Comparison of ENCODE assay signal across 9 mouse cellular contexts in the genomic region with DNA sequence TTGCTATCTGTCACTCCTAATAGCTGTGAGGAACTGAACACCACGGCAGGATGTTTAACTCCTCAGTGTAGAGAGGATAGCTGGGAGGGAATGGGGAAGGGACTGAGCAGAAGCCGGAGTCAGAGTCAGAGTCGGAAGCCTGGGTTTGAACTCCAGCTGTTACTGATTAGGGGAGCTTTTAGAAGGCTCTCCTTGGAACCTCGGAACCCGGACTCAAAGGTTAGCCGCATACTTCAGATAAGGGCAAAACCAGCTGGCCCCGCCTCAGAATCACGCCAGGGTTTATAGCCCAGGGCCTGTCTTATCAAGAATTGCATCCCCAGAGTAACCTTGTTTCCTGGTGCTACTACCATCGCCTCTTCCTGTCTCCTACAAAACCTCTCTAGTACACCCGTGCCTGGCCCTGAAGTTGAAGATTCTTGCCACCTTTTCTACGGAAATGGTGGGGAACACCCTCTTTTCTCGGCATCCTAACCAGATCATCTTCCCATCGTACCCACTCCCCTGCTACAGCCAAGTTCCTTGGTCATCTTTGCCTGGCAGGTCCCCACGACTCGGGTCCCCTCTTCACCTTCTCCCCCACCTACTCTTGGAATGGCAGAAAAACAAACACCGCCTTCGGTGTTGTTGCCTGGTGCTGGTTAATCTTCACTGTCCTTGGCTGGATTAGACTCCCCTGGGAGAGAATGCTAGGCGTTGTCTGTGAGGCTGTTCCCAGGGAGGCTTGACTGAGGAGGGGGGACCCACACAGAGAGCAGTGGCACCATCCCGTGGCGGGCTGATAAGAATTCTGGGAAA. TPM values are rescaled to one million over a fixed set of nuclear protein-coding genes. Genes with fewer than 3 reads are reported as not detected.
A peak's percentile ranks its signal among the peaks of the same experiment; 100 is the strongest.
DNase-seq lines count a peak whose midpoint lies in the region; ATAC-seq and TF ChIP-seq lines count a peak whose summit lies in the region.
"Had no signal": no experiment of that assay in that cellular context is flagged by ENCODE, and none has a peak within 500 bp of the region (broad histone marks: within the 10 kb centered on the region; RNA-seq: fewer than 3 reads in every experiment).

No protein-coding gene starts in this region.

- peak overlapping the region; percentile 17; the same call in 1 of the 2 replicates for H3K9ac ChIP-seq in forebrain, embryonic 12.5 days
- H3K9ac ChIP-seq in forebrain, embryonic 14.5 days (ENCODE audit: low read length) = no peak overlapping the region
- peak overlapping the region; percentile 43 for H3K9ac ChIP-seq in heart, adult 2 months (ENCODE audit: low read depth, low read length)
- H3K9ac ChIP-seq: hindbrain, embryonic 15.5 days had no signal

- no peaks in the 10 kb centered on the region for H3K9me3 ChIP-seq in forebrain, embryonic 12.5 days
- no peaks in the 10 kb centered on the region for H3K9me3 ChIP-seq in forebrain, embryonic 14.5 days (replicated peaks; ENCODE audit: control insufficient read depth, low read length)
- H3K9me3 ChIP-seq: hindbrain, embryonic 15.5 days had no signal

- H3K79me2 ChIP-seq in heart, adult 2 months (replicated peaks; ENCODE audit: control insufficient read depth, insufficient read depth, low read length) = no peaks in the 10 kb centered on the region

- no peak overlapping the region for H3K27ac ChIP-seq in forebrain, embryonic 12.5 days
- no peak overlapping the region for H3K27ac ChIP-seq in forebrain, embryonic 14.5 days (ENCODE audit: low read depth, low read length)
- peak overlapping the region; percentile 66 for H3K27ac ChIP-seq in heart, adult 2 months
- H3K27ac ChIP-seq: hindbrain, embryonic 15.5 days had no signal

- H3K4me1 ChIP-seq in forebrain, embryonic 12.5 days = peaks cover 20% of the 10 kb centered on the region
- 0 out of 2 replicates have a peak, but pooled peaks cover 3% of the 10 kb centered on the region for H3K4me1 ChIP-seq in forebrain, embryonic 14.5 days (ENCODE audit: control insufficient read depth, insufficient read depth, low read length)
- H3K4me1 ChIP-seq in heart, adult 2 months (ENCODE audit: control insufficient read depth, insufficient read depth, low read length) = peaks cover 4% of the 10 kb centered on the region

- TF ChIP-seq EP300 in heart, adult 2 months (IDR thresholded peaks at IDR 0.05; ENCODE audit: insufficient read depth, low read depth, low read length) = no peak

- H3K4me3 ChIP-seq in forebrain, embryonic 12.5 days (replicated peaks) = no peak overlapping the region
- no peak overlapping the region for H3K4me3 ChIP-seq in forebrain, embryonic 14.5 days (ENCODE audit: low read depth, low read length)
- 0 out of 2 replicates have a peak overlapping the region, but pooled peaks have one; percentile 17 for H3K4me3 ChIP-seq in heart, adult 2 months
- H3K4me3 ChIP-seq: hindbrain, embryonic 15.5 days had no signal

- peak; percentile 69 for TF ChIP-seq CTCF in heart, adult 2 months (IDR thresholded peaks at IDR 0.05)

- intact Hi-C loops in heart, adult 2 months (cut with DNase I) = loop anchor here (2.0 to 5.0 kb wide), 4 partner anchors 35 to 108 kb away; partner anchors contain the start of genes Elovl1, Med8 and Szt2

- WGBS in forebrain, embryonic 12.5 days = 28% methylated on average over 20 of the region's 20 CpGs
- 33% methylated on average over 20 of the region's 20 CpGs for WGBS in forebrain, embryonic 14.5 days
- 9% methylated on average over 20 of the region's 20 CpGs for WGBS in heart, adult 2 months

- no peak for TF ChIP-seq POLR2A in heart, adult 2 months (IDR thresholded peaks at IDR 0.05; ENCODE audit: insufficient read depth, low read depth, low read length)

- no peak for ATAC-seq in forebrain, embryonic 12.5 days (ENCODE audit: low FRiP score)
- ATAC-seq in forebrain, embryonic 14.5 days = no peak
- ATAC-seq in frontal cortex, adult (ENCODE audit: low TSS enrichment) = no peak
- ATAC-seq in activated CD4-positive, CD25-positive, alpha-beta regulatory T cell, adult 4 months = no peak
- no peak for ATAC-seq in CD4-positive, CD25-positive, alpha-beta regulatory T cell, adult 4 months

- H3K27me3 ChIP-seq in forebrain, embryonic 12.5 days = peaks cover 13% of the 10 kb centered on the region
- H3K27me3 ChIP-seq in forebrain, embryonic 14.5 days (replicated peaks; ENCODE audit: control insufficient read depth, insufficient read depth, low read length) = no peaks in the 10 kb centered on the region
- H3K27me3 ChIP-seq in heart, adult 2 months (ENCODE audit: control insufficient read depth, insufficient read depth, low read length) = no peaks in the 10 kb centered on the region
- H3K27me3 ChIP-seq: hindbrain, embryonic 15.5 days had no signal

- peak overlapping the region; percentile 17; the same call in 1 of the 2 replicates for H3K4me2 ChIP-seq in forebrain, embryonic 12.5 days
- H3K4me2 ChIP-seq in forebrain, embryonic 14.5 days (ENCODE audit: low read length) = no peak overlapping the region
- H3K4me2 ChIP-seq: hindbrain, embryonic 15.5 days had no signal

- no peak for DNase-seq in forebrain, embryonic 14.5 days (ENCODE audit: low spot score)
- peak; percentile 46 to 58 for DNase-seq in heart, adult 2 months
- peak; percentile 64 for DNase-seq in kidney, adult 18-20 months
- DNase-seq in lung, postnatal 36 days = peak; percentile 63

- H3K36me3 ChIP-seq in forebrain, embryonic 12.5 days (replicated peaks) = no peaks in the 10 kb centered on the region
- no peaks in the 10 kb centered on the region for H3K36me3 ChIP-seq in forebrain, embryonic 14.5 days (ENCODE audit: control insufficient read depth, insufficient read depth, low read length)
- no peaks in the 10 kb centered on the region for H3K36me3 ChIP-seq in heart, adult 2 months (ENCODE audit: control insufficient read depth, insufficient read depth, low read length)
- H3K36me3 ChIP-seq: hindbrain, embryonic 15.5 days had no signal

RNA-seq across cellular contexts. Expression of gene 2610528J11Rik, which starts 9.9 kb away (rescaled TPM):
- 0.27 and 0.35 TPM in 2 replicates for polyA plus RNA-seq in forebrain, embryonic 12.5 days (2016; fragmentation: Nextera tagmentation; extraction: Ambion mirVana)
- not detected in 2 replicates for polyA plus RNA-seq in forebrain, embryonic 14.5 days (2014; fragmentation: Nextera tagmentation; extraction: Ambion mirVana)
- not detected for total RNA-seq in heart, adult 2 months (2021)
- 0.37 TPM in 1 of 2 replicates, not detected in the other for polyA plus RNA-seq in heart, adult 2 months (2012; rRNA removed)
- not detected for polyA plus RNA-seq in activated CD4-positive, CD25-positive, alpha-beta regulatory T cell, adult 4 months (2017; shearing (Covaris generic))
- polyA plus RNA-seq in CD4-positive, CD25-positive, alpha-beta regulatory T cell, adult 4 months (2017; shearing (Covaris generic)) = not detected
- polyA plus RNA-seq: hindbrain, embryonic 15.5 days had no signal

RNA-seq across cellular contexts. Expression of gene Tmem125, which starts 26.9 kb away (rescaled TPM):
- polyA plus RNA-seq in forebrain, embryonic 12.5 days (2016; fragmentation: Nextera tagmentation; extraction: Ambion mirVana) = 0.36 TPM in 1 of 2 replicates, not detected in the other
- not detected in 2 replicates for polyA plus RNA-seq in forebrain, embryonic 14.5 days (2014; fragmentation: Nextera tagmentation; extraction: Ambion mirVana)
- total RNA-seq in heart, adult 2 months (2021) = not detected
- 0.44 and 0.70 TPM in 2 replicates for polyA plus RNA-seq in heart, adult 2 months (2012; rRNA removed)
- not detected for polyA plus RNA-seq in activated CD4-positive, CD25-positive, alpha-beta regulatory T cell, adult 4 months (2017; shearing (Covaris generic))
- not detected for polyA plus RNA-seq in CD4-positive, CD25-positive, alpha-beta regulatory T cell, adult 4 months (2017; shearing (Covaris generic))

RNA-seq across cellular contexts. Expression of gene Tie1, which starts 27.0 kb away (rescaled TPM):
- 15.4 and 15.6 TPM in 2 replicates for polyA plus RNA-seq in forebrain, embryonic 12.5 days (2016; fragmentation: Nextera tagmentation; extraction: Ambion mirVana)
- polyA plus RNA-seq in forebrain, embryonic 14.5 days (2014; fragmentation: Nextera tagmentation; extraction: Ambion mirVana) = 10.8 and 12.4 TPM in 2 replicates
- 10 to 100 TPM; 59.8 to 63.3 TPM for total RNA-seq in heart, adult 2 months (2021)
- polyA plus RNA-seq in heart, adult 2 months (2012; rRNA removed) = 66.8 and 82.3 TPM in 2 replicates
- not detected for polyA plus RNA-seq in activated CD4-positive, CD25-positive, alpha-beta regulatory T cell, adult 4 months (2017; shearing (Covaris generic))
- under 1 TPM in 1 of 2 experiments, not detected in 1; 0.16 TPM for polyA plus RNA-seq in CD4-positive, CD25-positive, alpha-beta regulatory T cell, adult 4 months (2017; shearing (Covaris generic))

RNA-seq across cellular contexts. Expression of gene Mpl, which starts 59.6 kb away (rescaled TPM):
- 0.37 and 0.95 TPM in 2 replicates for polyA plus RNA-seq in forebrain, embryonic 12.5 days (2016; fragmentation: Nextera tagmentation; extraction: Ambion mirVana)
- polyA plus RNA-seq in forebrain, embryonic 14.5 days (2014; fragmentation: Nextera tagmentation; extraction: Ambion mirVana) = 0.18 and 0.22 TPM in 2 replicates
- 1 to 10 TPM in 1 of 2 experiments, under 1 TPM in 1; 0.31 to 1.5 TPM for total RNA-seq in heart, adult 2 months (2021)
- 0.67 and 1.3 TPM in 2 replicates for polyA plus RNA-seq in heart, adult 2 months (2012; rRNA removed)
- polyA plus RNA-seq in activated CD4-positive, CD25-positive, alpha-beta regulatory T cell, adult 4 months (2017; shearing (Covaris generic)) = not detected
- polyA plus RNA-seq in CD4-positive, CD25-positive, alpha-beta regulatory T cell, adult 4 months (2017; shearing (Covaris generic)) = not detected

Comparison
In these comparisons a context has a peak if more than half of its experiments do, and no peak if none do; other contexts are left out.
1. RNA of gene Tie1, which starts 27.0 kb away (polyA plus RNA-seq): 66.8 to 82.3 TPM in heart, adult 2 months, 15.4 to 15.6 TPM in forebrain, embryonic 12.5 days and 10.8 to 12.4 TPM in forebrain, embryonic 14.5 days; 0.16 TPM in CD4-positive, CD25-positive, alpha-beta regulatory T cell, adult 4 months and not detected in activated CD4-positive, CD25-positive, alpha-beta regulatory T cell, adult 4 months; every median in the first group is over 10 times any median in the second.